Mouse (Mus musculus) granulocyte monocyte progenitor cell, adult 5-6 weeks (primary cell): ENCODE measurements around the gene Igf2bp3. TPM values are rescaled to one million over a fixed set of nuclear protein-coding genes. Genes with fewer than 3 reads are reported as not detected.
A peak's percentile ranks its signal among the peaks of the same experiment; 100 is the strongest.
"Not testable (repeated sequence)": the region's sequence is repeated elsewhere in the genome, so short reads cannot be mapped to it uniquely, and the experiment has no call there.

Experiments
- ATAC-seq: replicated peaks from 2 replicates; pipeline ENCODE4 v1.8.0; 2016; ENCODE audit warnings: mild to moderate bottlenecking, moderate TSS enrichment, inconsistent platforms; ENCODE audit not compliant: poor library complexity, severe bottlenecking
- total RNA-seq, 2 experiments: library from RNA; stranded (forward) in 1 of 2; stranded (reverse) in 1 of 2; fragments of 200-712, 200-1000 nt in 1 of 2; fragments of >200 nt in 1 of 2; fragmentation: Nextera tagmentation in 1 of 2; gene quantifications; 2 replicates each; pipeline ENCODE4 v1.2.3; 2014 to 2017

The Igf2bp3 gene
- total RNA-seq (2014; fragmentation: Nextera tagmentation): 0.26 TPM in 1 of 2 replicates, not detected in the other
- total RNA-seq (2017): under 0.01 and 0.09 TPM in 2 replicates

DNA sequence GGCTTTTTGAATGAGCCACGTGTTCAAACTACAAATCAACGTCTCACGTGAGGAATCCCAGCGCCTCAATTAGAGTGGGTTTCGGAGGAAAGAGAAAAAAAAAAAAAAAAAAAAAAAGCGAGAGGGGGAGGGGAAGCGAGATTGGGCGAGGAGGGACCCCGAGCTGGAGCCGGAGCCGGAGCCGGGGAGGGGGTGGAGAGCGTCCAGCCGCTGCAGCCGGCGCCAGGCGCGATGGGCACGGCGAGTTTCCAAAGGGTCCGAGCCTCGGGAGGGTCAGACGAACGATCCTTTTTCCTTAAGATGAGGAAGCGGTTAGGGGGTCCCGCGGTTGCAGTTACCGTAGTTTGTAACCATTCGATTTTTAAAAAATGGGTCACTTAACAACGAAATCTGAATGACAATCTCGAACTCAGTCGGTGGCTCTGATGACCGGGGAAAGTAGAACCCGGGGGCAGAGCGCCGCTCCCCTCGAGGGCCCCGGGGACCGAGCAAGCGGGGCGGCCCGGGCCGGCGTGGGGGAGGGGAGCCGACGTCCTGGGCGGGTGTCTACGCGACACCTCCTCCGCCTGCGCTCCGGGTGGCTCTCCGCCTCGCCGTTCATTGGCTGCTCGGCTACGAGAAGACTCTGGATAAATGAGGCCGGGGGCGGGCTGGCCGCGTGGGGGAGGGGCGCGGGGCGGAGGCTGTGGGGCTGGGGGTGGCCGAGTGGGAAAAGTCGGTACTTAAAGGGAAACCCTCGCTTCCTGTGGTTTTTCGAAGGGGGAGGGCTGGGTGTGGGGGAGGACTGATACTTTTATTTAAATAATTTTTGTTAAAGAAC, at the start of gene Igf2bp3:
Gene Igf2bp3, minus strand, starts transcription at position 30 of the 820 bp plus-strand sequence.
- ATAC-seq: no peak

DNA sequence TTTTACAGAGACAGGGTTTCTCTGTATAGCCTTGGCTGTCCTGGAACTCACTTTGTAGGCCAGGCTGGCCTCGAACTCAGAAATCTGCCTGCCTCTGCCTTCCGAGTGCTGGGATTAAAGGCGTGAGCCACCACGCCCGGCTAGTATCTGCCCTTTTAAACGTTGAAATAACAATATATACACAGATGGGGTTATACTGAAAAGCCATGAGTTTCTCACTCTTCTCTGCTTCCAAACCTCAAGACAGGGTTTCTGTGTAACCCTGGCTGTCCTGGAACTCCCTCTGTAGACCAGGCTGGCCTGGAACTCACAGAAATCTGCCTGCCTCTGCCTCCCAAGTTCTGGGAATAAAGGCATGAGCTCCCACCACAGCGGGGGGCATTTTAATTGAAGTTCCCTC, 49.7 kb upstream of the Igf2bp3 start:
- not testable (repeated sequence) for ATAC-seq

DNA sequence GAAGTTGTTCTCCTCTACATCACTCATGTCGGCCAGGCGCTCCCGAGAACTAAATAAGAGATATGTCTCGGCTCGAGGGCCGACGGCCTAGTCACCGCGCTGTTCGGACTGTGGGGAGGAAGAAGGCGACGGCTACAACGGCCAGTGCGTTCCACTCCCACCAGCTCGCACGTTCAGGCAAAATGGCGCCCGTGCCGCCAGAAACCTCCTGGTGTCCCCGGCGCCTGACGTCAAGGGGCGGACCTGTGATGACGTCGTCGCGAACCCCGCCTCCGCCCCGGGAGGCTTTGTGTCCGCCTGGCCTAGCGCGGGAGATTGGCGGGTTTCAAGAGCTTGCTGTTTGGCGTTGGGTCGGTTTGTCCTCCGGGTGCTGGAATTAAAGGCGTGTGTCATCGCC, 49.1 kb upstream of the Igf2bp3 start, which contains the start of gene Tra2a:
Gene Tra2a, minus strand, starts transcription at position 187 of the 397 bp plus-strand sequence.
- peak; percentile 86 for ATAC-seq

DNA sequence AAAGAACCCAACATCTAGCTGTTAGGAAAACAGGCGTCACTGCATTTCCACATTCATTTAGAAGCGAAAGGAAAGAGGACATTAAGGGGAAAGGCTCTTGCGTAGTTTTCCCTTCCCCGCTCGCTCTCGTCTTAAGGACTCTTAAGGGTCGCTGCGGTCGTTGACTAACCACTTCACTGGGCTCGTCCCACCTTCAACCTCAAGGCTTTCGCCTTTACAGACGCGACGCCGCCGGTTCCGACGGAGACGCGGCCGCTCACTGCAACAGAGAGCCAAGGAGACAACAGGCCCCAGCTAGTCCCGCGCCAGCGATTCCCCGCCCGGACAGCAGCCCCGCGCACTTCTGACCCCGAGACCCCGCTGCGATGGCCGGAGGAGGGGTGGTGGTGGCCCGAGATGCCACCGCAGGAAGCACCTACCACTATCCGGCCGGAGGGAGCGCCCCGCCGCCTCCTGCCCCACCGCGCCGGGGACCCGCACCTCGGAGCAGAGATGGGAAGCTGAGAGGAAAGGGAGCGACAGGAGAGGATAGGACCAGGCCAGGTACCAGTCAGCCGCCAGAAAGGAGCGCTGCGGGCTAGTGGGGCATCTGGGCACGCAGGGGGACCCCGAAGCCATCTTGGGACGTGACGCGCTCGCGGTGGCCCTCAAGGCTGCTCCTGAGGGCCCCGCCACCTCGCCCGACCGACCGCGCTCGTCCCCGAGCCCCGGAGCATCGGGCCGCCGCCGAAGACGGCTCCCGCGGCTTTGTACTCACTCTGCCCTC, 48.5 kb upstream of the Igf2bp3 start:
- ATAC-seq: peak; percentile 60

DNA sequence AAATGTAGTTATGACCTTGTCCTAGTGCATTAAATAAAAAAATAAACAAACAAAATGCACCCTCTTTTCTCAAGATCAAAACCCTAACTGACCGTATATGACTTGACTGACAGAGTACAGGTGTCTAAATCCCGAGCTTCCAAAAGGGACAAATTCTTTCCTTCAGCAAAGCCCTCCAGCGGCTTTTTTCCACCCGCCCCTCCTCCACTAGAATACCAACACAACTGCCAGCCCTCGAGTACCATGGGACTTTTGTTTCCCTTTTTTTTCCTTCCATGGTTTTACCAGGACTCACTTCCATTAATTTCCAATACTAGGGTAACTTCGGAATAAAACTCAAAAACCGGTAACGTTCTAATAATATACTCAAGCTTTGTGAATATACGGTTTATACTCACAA, 47.7 kb upstream of the Igf2bp3 start:
- no peak for ATAC-seq

DNA sequence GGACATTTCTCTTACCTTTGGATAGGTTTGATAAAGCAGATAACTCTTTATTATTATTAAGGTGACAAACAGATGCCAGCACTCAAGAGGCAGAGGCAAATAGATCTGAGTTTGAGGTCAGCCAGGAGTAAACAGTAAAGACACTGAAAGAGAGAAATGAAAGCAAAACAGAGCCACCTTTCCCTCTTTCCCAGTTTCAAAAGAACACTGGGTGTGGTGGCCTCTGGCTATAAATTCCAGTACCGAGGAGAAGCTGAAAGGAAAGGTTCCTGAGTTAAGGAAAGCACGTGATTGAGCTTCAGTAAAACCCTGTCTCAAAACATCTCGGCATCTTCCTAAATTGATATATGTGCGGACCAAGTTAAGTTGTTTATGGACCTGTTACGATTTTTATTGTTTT, 45.0 kb upstream of the Igf2bp3 start:
- ATAC-seq: no peak

DNA sequence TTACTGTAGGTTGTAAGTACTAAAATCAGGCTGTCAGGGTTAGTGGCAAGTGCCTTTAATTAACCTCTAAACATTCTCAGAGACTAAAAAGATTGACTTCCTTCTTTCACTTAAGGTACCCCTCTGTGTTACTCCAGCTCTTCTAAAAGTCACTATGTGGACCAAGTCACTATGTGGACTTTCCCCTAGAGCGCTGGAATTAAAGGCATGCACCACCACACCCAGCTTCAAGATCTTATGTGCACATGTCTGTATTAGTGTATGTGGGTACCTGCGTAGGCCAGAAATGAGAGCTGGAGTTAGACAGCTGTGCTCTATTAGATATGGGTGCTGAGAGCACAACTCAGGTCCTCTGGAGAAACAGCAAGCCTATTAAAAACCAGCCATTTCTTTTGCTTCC, 43.1 kb upstream of the Igf2bp3 start:
- ATAC-seq: peak; percentile 29; the same call in 1 of the 2 replicates

DNA sequence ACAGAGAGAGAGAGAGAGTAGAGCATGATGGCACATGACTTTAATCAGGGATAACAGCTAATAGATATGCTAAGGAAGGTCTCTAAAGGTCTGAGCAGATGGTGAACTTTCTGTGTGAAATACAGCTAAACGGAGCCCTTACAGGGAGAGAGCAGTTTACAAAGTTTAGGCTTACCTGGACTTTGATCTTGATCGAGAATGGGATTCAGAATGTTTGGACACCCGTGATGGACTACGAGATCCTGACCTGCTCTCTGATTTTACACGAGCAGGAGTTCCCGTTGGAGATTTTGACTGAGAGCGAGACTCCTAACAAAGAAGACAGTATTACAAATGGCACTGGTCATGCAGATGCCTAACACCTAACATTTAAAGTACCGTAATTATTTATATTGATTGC, 37.5 kb upstream of the Igf2bp3 start:
- no peak for ATAC-seq

DNA sequence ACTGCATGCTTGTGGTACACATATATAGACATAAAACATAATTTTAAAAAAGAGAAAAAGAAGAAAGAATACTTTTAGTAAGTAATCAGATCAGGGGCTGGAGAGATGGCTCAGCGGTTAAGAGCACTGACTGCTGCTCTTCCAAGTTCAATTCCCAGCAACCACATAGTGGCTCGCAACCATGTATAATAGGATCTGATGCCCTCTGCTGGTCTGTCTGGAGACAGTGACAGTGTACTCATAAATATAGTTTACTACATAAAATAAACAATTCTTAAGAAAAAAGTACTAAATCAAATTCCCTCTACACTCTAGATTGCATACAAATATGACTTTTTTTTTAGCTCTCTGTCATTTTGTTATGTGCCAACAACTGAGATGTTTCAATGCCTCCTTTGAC, 36.4 kb upstream of the Igf2bp3 start:
- ATAC-seq: no peak

DNA sequence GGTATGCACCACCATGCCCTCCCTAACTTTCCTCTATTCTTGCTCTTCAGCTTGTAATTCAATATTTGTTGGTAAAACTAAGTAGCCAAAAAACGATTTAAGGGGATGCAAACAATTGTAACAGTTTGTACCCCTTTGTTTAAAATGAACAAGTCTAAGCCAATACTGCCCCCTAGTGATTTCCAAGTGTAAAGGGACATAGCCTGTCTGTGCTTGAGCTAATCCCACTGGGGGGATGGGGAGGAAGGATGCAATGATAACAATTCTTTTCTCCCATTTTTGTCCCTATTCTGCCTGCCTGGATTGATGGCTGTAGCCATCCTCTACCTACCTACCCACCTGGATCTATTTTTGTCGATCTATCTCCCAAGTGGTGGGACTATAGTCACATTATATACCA, 32.5 kb upstream of the Igf2bp3 start:
- ATAC-seq: peak; percentile 47; the same call in 1 of the 2 replicates

DNA sequence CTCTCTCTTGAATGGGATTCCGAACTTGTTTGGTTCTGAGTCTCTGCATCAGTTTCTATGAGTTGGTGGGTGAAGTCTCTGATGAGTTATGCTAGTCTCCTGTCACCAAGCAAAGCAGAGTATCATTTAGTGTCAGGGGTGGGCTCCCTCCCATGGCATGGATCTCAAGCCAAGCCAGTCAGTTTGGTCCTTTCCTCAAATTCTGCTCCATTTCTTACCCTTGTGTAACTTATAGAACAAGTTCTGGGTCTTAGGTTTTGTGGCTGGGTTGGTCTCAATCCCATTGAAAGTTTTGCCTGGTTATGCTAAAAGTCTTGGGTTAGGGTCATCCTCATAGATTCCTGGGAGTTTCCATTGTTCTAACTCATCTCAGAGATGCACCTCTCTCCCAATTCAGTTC, 27.6 kb upstream of the Igf2bp3 start:
- ATAC-seq: 0 out of 2 replicates have a peak, but pooled peaks have one; percentile 6

DNA sequence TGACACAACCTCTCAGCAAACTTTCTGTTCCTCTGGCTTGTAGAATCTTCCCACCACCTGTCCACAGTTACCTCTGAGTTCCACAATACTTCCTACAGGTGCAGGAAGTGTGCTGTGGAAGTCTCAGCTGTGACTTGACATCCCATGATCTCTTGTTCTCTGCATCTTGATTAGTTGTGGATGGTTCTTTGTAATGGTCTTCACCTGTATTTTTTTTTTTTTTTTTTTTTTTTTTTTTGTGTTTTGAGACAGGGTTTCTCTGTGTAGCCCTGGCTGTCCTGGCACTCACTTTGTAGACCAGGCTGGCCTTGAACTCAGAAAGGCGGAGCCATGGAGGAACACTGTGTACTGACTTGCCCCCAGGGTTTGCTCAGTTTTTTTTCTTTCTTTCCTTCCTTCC, 26.8 kb upstream of the Igf2bp3 start:
- ATAC-seq: no peak

DNA sequence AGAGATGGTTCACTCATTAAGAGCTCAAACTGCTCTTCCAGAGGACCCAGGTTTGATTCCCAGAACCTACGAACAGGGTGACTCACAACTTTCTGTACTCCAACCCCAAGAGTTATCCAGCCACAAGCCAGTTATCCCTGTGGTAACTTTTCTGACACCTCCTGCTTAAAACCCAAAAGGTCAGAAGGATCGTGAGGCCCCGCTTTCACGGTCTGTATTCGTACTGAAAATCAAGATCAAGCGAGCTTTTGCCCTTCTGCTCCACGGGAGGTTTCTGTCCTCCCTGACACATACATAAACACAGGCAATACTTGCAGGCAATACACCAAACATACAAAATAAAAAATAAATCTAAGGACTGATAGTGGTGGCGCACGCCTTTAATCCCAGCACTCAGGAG, 21.6 kb upstream of the Igf2bp3 start:
- peak; percentile 100 for ATAC-seq

DNA sequence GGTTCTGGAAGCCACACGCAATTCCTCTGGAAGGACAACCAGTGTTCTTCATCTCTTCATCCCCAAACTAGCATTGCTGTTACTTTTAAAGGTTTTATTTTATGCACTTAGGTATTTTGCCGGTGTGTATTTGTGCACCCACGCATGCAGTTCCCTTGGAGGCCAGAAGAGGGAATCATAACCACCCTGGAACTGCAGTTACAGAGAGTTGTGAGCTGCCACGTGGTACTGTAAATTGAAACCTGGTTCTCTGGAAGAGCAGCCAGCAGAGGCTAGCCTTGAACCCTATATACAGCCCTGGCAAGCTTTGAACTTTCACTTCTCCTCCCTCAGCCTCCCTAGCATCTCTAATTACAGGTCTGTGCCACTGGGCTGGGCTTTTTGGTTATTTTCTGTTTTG, 18.6 kb upstream of the Igf2bp3 start:
- peak; percentile 70 for ATAC-seq

DNA sequence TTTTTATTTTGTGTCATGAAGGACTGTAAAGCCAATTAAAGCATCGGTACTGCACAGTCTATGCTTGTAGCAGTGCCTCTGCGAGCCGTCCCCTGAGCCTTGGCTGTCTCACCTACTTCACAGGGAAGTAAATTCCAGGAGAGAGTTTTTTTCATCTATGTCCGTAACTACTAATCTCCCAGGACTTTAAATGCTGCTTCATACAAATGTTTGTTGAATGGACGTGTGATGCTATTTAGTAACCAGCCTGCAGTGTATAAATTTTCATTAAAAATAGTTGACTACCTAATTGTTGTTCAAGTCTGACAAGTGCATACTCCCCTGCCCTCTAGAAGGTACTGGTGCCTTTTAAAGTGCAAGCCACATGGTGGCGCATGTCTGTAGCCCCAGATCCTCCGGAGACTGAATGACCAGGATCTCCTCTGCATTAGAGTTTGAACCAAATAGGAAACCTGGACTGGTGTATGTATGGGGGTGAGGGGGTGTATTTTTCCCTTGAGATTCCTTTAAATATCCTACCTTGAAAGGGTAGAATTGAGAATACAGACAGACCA, 13.4 kb upstream of the Igf2bp3 start:
- peak; percentile 66 for ATAC-seq

DNA sequence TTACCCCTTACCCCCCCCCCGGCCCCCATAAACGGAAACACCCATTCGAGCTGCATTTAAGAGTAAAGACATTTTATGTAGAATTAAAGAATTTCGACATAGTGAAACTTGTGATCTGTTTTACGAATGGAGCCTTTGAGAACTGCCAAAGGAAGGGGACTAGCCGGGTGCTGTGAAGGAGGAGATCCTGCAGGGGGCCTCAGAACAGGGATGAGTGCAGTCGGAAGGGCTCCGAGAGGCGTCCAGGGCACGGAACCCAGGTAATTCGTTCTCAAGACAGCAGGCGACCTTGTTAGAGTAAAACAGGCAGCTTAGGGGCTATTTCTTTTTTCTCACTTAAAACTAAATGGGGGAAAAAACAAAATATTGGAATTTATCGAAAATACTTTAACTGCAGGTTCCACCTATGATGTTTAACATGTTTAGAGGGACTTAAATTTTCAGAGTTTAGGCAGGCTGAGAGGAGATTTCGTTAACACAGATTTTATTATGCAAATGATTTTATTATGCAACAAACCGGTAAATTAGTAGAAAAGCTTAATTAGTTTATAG, 12.5 kb upstream of the Igf2bp3 start:
- ATAC-seq: peak; percentile 86

DNA sequence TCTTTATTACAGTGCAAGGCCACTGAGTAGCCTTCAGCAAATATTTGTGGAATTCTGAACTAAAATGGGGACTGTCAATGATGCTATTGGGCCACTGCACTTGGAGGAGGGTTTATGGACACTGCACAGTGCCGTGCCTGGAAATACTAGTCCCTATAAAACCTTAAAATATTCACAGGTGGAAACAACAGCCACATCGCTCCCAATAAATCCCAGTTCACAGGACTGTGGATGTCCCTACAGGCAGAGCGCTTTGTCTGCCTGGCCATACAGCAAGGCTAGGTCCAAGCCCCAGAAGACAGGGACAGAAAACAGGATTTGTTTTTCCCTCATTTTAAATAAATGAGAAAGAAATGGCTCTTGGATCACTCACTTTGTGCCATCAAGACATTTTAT, 11.0 kb upstream of the Igf2bp3 start:
- ATAC-seq: no peak

DNA sequence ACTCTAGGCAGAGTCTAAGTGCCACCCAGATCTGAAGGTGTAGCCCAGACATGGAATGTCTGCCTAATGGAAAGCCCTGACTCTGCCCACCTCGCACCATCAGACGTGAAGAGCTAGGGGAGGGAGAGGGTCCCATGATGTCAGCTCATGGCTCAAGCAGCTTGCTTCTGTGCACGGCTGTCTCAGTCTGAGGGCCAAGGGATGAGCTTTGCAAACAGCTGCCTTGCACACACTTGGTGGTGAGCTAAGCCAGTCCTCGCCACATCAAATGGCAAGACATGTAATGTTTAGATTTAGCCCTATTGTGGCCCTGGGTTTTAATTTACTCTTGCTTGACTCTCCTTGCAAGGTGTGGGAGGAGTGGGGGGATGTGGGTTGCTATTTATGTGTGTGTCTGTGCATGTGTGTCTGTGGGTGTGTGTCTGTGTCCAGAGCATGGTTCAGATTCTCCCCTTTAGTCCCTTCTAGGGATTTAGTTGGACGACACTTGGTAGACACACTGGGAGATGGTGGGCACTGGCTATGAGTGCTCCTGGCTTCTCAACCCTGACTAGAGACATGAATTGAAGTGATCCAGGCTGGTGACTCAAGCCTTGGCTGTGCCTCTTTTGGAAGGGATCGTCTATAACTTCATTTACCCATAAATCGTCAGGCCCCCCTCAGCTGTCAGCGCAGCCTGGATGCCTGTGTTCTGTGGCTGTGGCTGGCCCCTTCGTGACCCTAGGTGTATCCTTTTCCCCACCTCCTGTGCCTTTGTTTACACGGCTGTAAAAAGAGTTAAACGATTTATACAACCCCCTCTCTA, 10.4 kb upstream of the Igf2bp3 start:
- no peak for ATAC-seq

DNA sequence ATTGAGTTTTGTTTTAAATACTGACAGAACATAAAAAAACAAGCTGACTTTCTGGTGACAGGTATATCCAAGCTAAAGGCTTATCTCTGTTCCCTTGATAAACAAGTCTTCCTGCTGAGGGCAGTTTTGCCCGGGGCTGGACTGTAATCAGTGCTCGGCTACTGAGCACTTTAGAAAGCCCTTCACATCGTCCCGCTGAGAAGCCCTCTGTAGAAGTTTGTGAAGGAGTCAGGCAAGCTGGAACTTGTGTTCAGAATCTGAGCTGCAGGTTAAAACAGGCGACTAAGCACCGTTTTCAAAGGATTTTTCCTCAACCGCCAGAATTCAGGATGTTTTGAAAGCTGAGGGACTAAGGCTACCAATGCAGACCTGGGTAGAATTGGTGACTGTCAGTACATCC, 7.1 kb upstream of the Igf2bp3 start:
- no peak for ATAC-seq
